Comparison of ENCODE assay signal across 11 mouse cellular contexts in the genomic region with DNA sequence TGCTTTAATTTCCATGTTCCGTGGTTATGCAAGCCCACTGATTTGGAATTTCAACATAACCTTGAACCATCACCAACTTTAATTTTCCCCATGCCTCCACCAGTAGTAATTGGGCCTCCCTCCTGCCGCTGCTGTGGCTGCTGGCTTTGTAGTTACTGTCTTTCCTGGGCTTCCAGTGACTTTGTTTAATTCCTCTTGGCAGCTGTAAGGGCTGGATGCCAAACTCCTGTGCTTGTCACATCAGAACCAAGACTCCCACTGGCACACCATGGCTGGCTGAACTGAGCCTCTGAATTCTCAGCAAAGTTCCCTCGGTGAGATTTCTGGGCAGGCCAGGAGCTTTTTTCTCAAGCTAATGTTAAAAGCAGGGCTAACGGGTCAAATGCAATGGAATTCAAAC.
A peak's percentile ranks its signal among the peaks of the same experiment; 100 is the strongest.
DNase-seq lines count a peak whose midpoint lies in the region; ATAC-seq and TF ChIP-seq lines count a peak whose summit lies in the region.
"Had no signal": no experiment of that assay in that cellular context is flagged by ENCODE, and none has a peak within 500 bp of the region (broad histone marks: within the 10 kb centered on the region; RNA-seq: fewer than 3 reads in every experiment).

No protein-coding gene starts in this region.

- 19% methylated on average over 4 of the region's 4 CpGs for WGBS in midbrain, postnatal 0 days
- 52% methylated on average over 4 of the region's 4 CpGs for WGBS in midbrain, embryonic 11.5 days

- no peak overlapping the region for H3K27ac ChIP-seq in midbrain, postnatal 0 days (ENCODE audit: low read depth, low read length)
- H3K27ac ChIP-seq in midbrain, embryonic 11.5 days (ENCODE audit: low read depth, low read length): no peak overlapping the region
- H3K27ac ChIP-seq: heart, adult 2 months; limb, embryonic 15.5 days had no signal

- no peak for TF ChIP-seq CTCF in midbrain, postnatal 0 days (IDR thresholded peaks at IDR 0.05)

- no peaks in the 10 kb centered on the region for H3K27me3 ChIP-seq in midbrain, postnatal 0 days (ENCODE audit: insufficient read depth, low read length)
- H3K27me3 ChIP-seq in midbrain, embryonic 11.5 days (ENCODE audit: control insufficient read depth, insufficient read depth, low read length): no peaks in the 10 kb centered on the region
- H3K27me3 ChIP-seq: CH12.LX; limb, embryonic 15.5 days had no signal

- no peak overlapping the region for H3K9ac ChIP-seq in midbrain, postnatal 0 days (replicated peaks; ENCODE audit: low read length, poor library complexity, severe bottlenecking)
- H3K9ac ChIP-seq in midbrain, embryonic 11.5 days (ENCODE audit: low read length): no peak overlapping the region
- H3K9ac ChIP-seq: limb, embryonic 15.5 days had no signal

- no peaks in the 10 kb centered on the region for H3K9me3 ChIP-seq in midbrain, postnatal 0 days (ENCODE audit: low read length)
- no peaks in the 10 kb centered on the region for H3K9me3 ChIP-seq in midbrain, embryonic 11.5 days (ENCODE audit: control insufficient read depth, low read length)
- H3K9me3 ChIP-seq: limb, embryonic 15.5 days had no signal

- H3K36me3 ChIP-seq in midbrain, postnatal 0 days (ENCODE audit: insufficient read depth, low read length): no peaks in the 10 kb centered on the region
- no peaks in the 10 kb centered on the region for H3K36me3 ChIP-seq in midbrain, embryonic 11.5 days (ENCODE audit: control insufficient read depth, insufficient read depth, low read length)
- H3K36me3 ChIP-seq: limb, embryonic 15.5 days had no signal

- peak; percentile 47; the same call in 1 of the 2 replicates for ATAC-seq in frontal cortex, adult (ENCODE audit: low TSS enrichment)
- ATAC-seq in midbrain, postnatal 0 days (ENCODE audit: low FRiP score): no peak
- ATAC-seq in midbrain, embryonic 11.5 days (ENCODE audit: low FRiP score): no peak

- intact Hi-C loops in heart, postnatal 36 days (cut with DNase I): no loop called here

- no peak overlapping the region for H3K4me3 ChIP-seq in midbrain, postnatal 0 days (ENCODE audit: low read depth, low read length)
- H3K4me3 ChIP-seq in midbrain, embryonic 11.5 days (ENCODE audit: low read depth, low read length): no peak overlapping the region
- H3K4me3 ChIP-seq: heart, adult 2 months; limb, embryonic 15.5 days had no signal

- DNase-seq in frontal cortex, postnatal 25 days (ENCODE audit: low spot score in 2 of 2): no peak
- DNase-seq in midbrain, postnatal 0 days (ENCODE audit: low spot score): peak; percentile 91
- DNase-seq in midbrain, embryonic 11.5 days (ENCODE audit: low spot score, missing footprints): no peak
- DNase-seq in heart, postnatal 36 days: peak; percentile 23 to 34
- DNase-seq in skeletal muscle tissue, adult 2 months (ENCODE audit: low read depth, low spot score): peak; percentile 47
- DNase-seq in T-cell, adult 2 months (ENCODE audit: low spot score): no peak
- no peak for DNase-seq in neural tube, embryonic 10.5 days (ENCODE audit: extremely low spot score, low spot score)

- no peaks in the 10 kb centered on the region; the same call in 1 of the 2 replicates for H3K4me1 ChIP-seq in midbrain, postnatal 0 days (ENCODE audit: insufficient read depth, low read length)
- no peaks in the 10 kb centered on the region for H3K4me1 ChIP-seq in midbrain, embryonic 11.5 days (ENCODE audit: control insufficient read depth, insufficient read depth, low read length)

- H3K4me2 ChIP-seq in midbrain, postnatal 0 days (ENCODE audit: low read depth, low read length, poor library complexity, severe bottlenecking): no peak overlapping the region
- H3K4me2 ChIP-seq in midbrain, embryonic 11.5 days: no peak overlapping the region
- H3K4me2 ChIP-seq: limb, embryonic 15.5 days had no signal

Comparison
In these comparisons a context has a peak if more than half of its experiments do, and no peak if none do; other contexts are left out.
1. DNase-seq: peak in midbrain, postnatal 0 days (single experiment), heart, postnatal 36 days (2 of 2) and skeletal muscle tissue, adult 2 months (single experiment); none in frontal cortex, postnatal 25 days (0 of 2), midbrain, embryonic 11.5 days (single experiment), T-cell, adult 2 months (single experiment) and neural tube, embryonic 10.5 days (single experiment).